Mouse (Mus musculus): Measurements from ENCODE around the gene Paqr7. TPM values are rescaled to one million over a fixed set of nuclear protein-coding genes. Genes with fewer than 3 reads are reported as not detected.
"Not testable (repeated sequence)": the region's sequence is repeated elsewhere in the genome, so short reads cannot be mapped to it uniquely, and the experiment has no call there.

The Paqr7 gene
- total and polyA plus RNA-seq, 3 experiments: 13.4 to 37.2 (median 16.7) TPM

DNA sequence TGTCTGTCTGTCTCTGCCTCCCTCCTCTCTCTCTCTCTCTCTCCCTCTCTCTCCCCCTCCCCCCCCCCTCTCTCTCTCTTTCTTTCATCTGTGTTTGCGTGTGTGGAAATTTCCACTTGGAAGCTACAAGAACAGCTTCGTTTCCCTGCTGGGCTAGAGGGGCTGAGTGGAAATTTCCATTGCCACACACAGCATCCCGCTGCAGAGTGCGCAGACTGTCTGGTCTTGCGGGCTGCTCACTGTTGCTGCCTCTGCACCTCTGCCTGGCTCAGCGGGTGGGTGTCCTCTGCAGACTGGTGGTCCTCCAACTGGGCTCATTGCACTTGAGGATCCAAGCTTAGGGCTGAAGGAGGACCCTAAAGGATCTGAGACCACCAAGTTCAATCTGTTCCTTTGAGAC is 12.8 kb upstream of the Paqr7 start:
- H3K9ac ChIP-seq (ENCODE audit: low read depth, low read length): no peak overlapping the region
- no peaks in the 10 kb centered on the region for H3K27me3 ChIP-seq (ENCODE audit: control insufficient read depth, insufficient read depth, low read length)
- 29% methylated on average over 6 of the region's 6 CpGs for WGBS

DNA sequence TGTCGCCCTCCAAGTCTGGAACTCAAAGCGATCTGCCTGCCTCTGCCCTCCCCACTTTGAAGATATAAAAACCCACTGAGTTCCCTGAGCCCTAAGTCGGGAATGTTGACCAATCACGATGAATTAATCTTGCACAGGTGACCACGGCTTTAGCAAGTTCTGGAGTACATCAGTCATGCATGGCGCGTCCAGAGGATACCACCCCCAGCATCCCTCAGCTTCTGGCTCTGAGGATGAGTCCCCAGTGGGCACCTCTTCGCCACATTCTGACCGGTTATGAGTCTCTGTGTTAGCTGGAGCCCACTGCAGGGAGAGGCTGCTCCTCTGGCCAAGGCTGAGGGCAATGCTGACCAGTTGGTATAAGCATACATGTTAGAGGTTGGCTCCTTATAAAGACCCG is 12.3 kb upstream of the Paqr7 start:
- no peak for TF ChIP-seq POLR2A (IDR thresholded peaks at IDR 0.05; ENCODE audit: insufficient read depth, low read depth, low read length)
- no peak for TF ChIP-seq EP300 (IDR thresholded peaks at IDR 0.05; ENCODE audit: insufficient read depth, low read depth, low read length)
- no peak for TF ChIP-seq CTCF (IDR thresholded peaks at IDR 0.05)
- no peaks in the 10 kb centered on the region for H3K4me1 ChIP-seq (ENCODE audit: control insufficient read depth, insufficient read depth, low read length)
- 80% methylated on average over 10 of the region's 10 CpGs for WGBS
- H3K27ac ChIP-seq: no peak overlapping the region
- no peaks in the 10 kb centered on the region for H3K36me3 ChIP-seq (ENCODE audit: control insufficient read depth, insufficient read depth, low read length)
- no peaks in the 10 kb centered on the region for H3K79me2 ChIP-seq (replicated peaks; ENCODE audit: control insufficient read depth, insufficient read depth, low read length)
- H3K4me3 ChIP-seq: no peak overlapping the region
- DNase-seq: no peak
- intact Hi-C loops (cut with DNase I): no loop called here
- no peak overlapping the region for H3K9ac ChIP-seq (ENCODE audit: low read depth, low read length)
- no peaks in the 10 kb centered on the region for H3K27me3 ChIP-seq (ENCODE audit: control insufficient read depth, insufficient read depth, low read length)

More for the DNA sequence above, 12.8 kb upstream of the Paqr7 start:
- intact Hi-C loops (cut with DNase I): no loop called here
- no peak overlapping the region for H3K27ac ChIP-seq
- no peaks in the 10 kb centered on the region for H3K36me3 ChIP-seq (ENCODE audit: control insufficient read depth, insufficient read depth, low read length)
- peak in 1 of 2 experiments; percentile 39 for DNase-seq
- TF ChIP-seq POLR2A (IDR thresholded peaks at IDR 0.05; ENCODE audit: insufficient read depth, low read depth, low read length): no peak
- no peak for TF ChIP-seq EP300 (IDR thresholded peaks at IDR 0.05; ENCODE audit: insufficient read depth, low read depth, low read length)
- no peak for TF ChIP-seq CTCF (IDR thresholded peaks at IDR 0.05)
- H3K4me3 ChIP-seq: no peak overlapping the region
- H3K79me2 ChIP-seq (replicated peaks; ENCODE audit: control insufficient read depth, insufficient read depth, low read length): no peaks in the 10 kb centered on the region
- H3K4me1 ChIP-seq (ENCODE audit: control insufficient read depth, insufficient read depth, low read length): no peaks in the 10 kb centered on the region

DNA sequence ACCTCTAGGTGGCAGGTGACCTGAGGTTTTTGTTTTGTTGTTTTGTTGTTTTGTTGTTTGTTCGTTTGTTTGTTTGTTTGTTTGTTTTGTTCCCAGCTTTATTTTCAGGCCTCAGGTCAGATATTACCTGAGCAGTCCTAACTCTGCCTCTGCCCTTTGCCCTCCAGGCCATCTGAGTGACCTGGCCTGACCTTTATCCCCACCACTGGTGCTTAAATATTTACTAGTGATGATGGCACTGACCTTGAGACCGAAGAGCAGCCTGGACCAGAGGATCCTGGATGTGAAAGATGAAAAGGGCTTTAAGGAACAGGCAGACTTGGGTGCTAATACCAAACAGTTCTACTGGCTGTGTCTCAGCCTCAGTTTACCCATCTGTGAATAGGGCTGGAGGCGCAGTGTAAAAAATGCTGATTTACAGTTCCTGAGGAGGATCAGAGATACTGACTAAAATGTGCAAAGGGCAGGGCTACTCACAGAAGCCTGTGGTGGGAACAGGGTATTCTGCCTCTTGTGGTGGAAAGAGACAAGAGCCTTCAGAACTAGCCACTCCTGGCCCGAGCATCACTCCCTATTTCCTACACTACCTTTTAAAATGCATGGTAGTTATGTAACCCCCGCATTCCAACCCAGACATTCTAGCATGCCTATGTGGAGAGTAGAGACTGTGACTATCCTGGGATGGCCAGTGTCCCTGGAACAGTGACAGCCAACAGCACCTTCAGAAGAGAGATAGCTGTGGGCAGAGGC is 11.2 kb upstream of the Paqr7 start:
- H3K79me2 ChIP-seq (replicated peaks; ENCODE audit: control insufficient read depth, insufficient read depth, low read length): no peaks in the 10 kb centered on the region
- H3K36me3 ChIP-seq (ENCODE audit: control insufficient read depth, insufficient read depth, low read length): no peaks in the 10 kb centered on the region
- intact Hi-C loops (cut with DNase I): no loop called here
- no peak overlapping the region for H3K27ac ChIP-seq
- no peak for DNase-seq
- no peak overlapping the region for H3K9ac ChIP-seq (ENCODE audit: low read depth, low read length)
- H3K4me1 ChIP-seq (ENCODE audit: control insufficient read depth, insufficient read depth, low read length): peaks cover 2% of the 10 kb centered on the region
- TF ChIP-seq CTCF (IDR thresholded peaks at IDR 0.05) (no peak), EP300 (IDR thresholded peaks at IDR 0.05; ENCODE audit: insufficient read depth, low read depth, low read length) (no peak), POLR2A (IDR thresholded peaks at IDR 0.05; ENCODE audit: insufficient read depth, low read depth, low read length) (no peak)
- H3K27me3 ChIP-seq (ENCODE audit: control insufficient read depth, insufficient read depth, low read length): no peaks in the 10 kb centered on the region
- 85% methylated on average over 5 of the region's 5 CpGs for WGBS
- no peak overlapping the region for H3K4me3 ChIP-seq

DNA sequence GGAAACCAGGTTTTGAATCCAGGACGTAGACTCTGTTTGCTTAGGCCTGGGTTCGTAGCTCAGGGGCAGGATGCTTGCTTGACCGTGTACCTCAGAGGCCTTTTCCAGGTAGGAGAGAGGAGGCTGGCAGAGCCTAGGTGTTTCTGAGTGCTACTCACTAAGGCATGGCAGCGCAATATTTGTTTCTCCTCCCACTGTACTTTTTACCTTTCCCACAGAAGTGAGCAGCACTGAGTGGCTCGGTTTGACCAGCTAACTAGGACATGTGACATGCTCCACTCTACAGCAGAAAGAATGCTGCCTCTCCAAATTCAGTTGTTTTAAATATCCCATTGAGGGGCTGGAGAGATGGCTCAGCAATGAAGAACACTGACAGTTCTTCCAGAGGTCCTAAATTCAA is 8.3 kb upstream of the Paqr7 start:
- no peak overlapping the region for H3K27ac ChIP-seq
- H3K4me1 ChIP-seq (ENCODE audit: control insufficient read depth, insufficient read depth, low read length): peaks cover 2% of the 10 kb centered on the region
- 97% methylated on average over 5 of the region's 5 CpGs for WGBS
- no peaks in the 10 kb centered on the region for H3K27me3 ChIP-seq (ENCODE audit: control insufficient read depth, insufficient read depth, low read length)
- H3K9ac ChIP-seq (ENCODE audit: low read depth, low read length): no peak overlapping the region
- no peaks in the 10 kb centered on the region for H3K79me2 ChIP-seq (replicated peaks; ENCODE audit: control insufficient read depth, insufficient read depth, low read length)
- no peak overlapping the region for H3K4me3 ChIP-seq
- TF ChIP-seq CTCF (IDR thresholded peaks at IDR 0.05) (no peak), EP300 (IDR thresholded peaks at IDR 0.05; ENCODE audit: insufficient read depth, low read depth, low read length) (no peak), POLR2A (IDR thresholded peaks at IDR 0.05; ENCODE audit: insufficient read depth, low read depth, low read length) (no peak)
- DNase-seq: no peak
- no peaks in the 10 kb centered on the region for H3K36me3 ChIP-seq (ENCODE audit: control insufficient read depth, insufficient read depth, low read length)
- intact Hi-C loops (cut with DNase I): no loop called here

- no peak for DNase-seq
- Histone ChIP-seq H3K27ac (no peak overlapping the region), H3K36me3 (ENCODE audit: control insufficient read depth, insufficient read depth, low read length) (no peaks in the 10 kb centered on the region)
Measured at GRCm38 (mm10) chr4:134489986-134490665, 6.4 kb upstream of the Paqr7 start.

DNA sequence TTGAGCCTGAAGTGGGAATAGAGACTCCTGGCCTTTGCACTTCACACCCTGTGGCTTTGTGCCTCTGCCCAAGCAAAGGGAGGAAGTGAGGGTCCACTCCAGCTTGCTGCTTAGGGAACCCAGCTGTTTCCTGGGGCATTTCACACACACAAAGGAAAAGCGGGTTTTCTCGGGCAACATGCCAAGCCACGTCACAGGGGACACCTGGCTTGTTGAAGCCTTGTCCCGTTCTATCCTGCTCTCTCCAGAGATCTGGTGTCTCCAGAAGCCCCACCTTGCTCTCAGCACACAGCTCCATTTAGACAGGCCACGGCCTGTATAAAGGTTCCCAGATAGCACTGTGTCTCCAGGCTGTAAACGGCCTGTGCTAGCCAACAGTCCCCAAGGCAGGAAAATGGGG is 4.8 kb upstream of the Paqr7 start:
- Histone ChIP-seq H3K27ac (no peak overlapping the region), H3K27me3 (ENCODE audit: control insufficient read depth, insufficient read depth, low read length) (no peaks in the 10 kb centered on the region), H3K36me3 (ENCODE audit: control insufficient read depth, insufficient read depth, low read length) (no peaks in the 10 kb centered on the region), H3K9ac (ENCODE audit: low read depth, low read length) (no peak overlapping the region), H3K4me1 (ENCODE audit: control insufficient read depth, insufficient read depth, low read length) (peaks cover 9% of the 10 kb centered on the region), H3K4me3 (no peak overlapping the region), H3K79me2 (replicated peaks; ENCODE audit: control insufficient read depth, insufficient read depth, low read length) (no peaks in the 10 kb centered on the region)
- no peak for TF ChIP-seq EP300 (IDR thresholded peaks at IDR 0.05; ENCODE audit: insufficient read depth, low read depth, low read length)
- intact Hi-C loops (cut with DNase I): no loop called here
- 48% methylated on average over 6 of the region's 6 CpGs for WGBS
- DNase-seq: no peak

More at GRCm38 (mm10) chr4:134489986-134490665, 6.4 kb upstream of the Paqr7 start:
- WGBS: 50% methylated on average over 11 of the region's 11 CpGs
- intact Hi-C loops (cut with DNase I): no loop called here
- Histone ChIP-seq H3K27me3 (ENCODE audit: control insufficient read depth, insufficient read depth, low read length) (no peaks in the 10 kb centered on the region), H3K9ac (ENCODE audit: low read depth, low read length) (no peak overlapping the region), H3K4me3 (no peak overlapping the region), H3K4me1 (ENCODE audit: control insufficient read depth, insufficient read depth, low read length) (peaks cover 3% of the 10 kb centered on the region), H3K79me2 (replicated peaks; ENCODE audit: control insufficient read depth, insufficient read depth, low read length) (no peaks in the 10 kb centered on the region)
- TF ChIP-seq CTCF (IDR thresholded peaks at IDR 0.05) (0 out of 2 replicates have a peak, but pooled peaks have one; percentile 7), EP300 (IDR thresholded peaks at IDR 0.05; ENCODE audit: insufficient read depth, low read depth, low read length) (no peak)

DNA sequence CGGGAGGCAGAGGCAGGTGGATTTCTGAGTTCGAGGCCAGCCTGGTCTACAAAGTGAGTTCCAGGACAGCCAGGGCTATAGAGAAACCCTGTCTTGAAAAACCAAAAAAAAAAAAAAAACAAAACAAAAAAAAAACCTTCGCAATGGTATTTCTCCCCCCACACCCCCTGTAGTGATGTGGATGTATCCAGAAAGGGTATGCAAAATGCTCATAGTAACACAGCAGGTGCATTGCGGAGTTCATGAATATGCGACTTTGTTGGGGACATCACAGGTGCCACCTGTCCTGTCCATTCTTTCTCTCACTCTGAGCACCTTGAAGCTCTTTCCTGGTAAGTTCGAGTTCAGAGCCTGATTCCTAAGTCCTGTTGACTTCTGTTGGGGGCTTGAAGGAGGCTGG is 2.3 kb upstream of the Paqr7 start:
- H3K9ac ChIP-seq (ENCODE audit: low read depth, low read length); DNase-seq; H3K4me3 ChIP-seq; H3K79me2 ChIP-seq (replicated peaks; ENCODE audit: control insufficient read depth, insufficient read depth, low read length); intact Hi-C loops (cut with DNase I); H3K27me3 ChIP-seq (ENCODE audit: control insufficient read depth, insufficient read depth, low read length); H3K27ac ChIP-seq; H3K36me3 ChIP-seq (ENCODE audit: control insufficient read depth, insufficient read depth, low read length): not testable (repeated sequence)
- WGBS: 93% methylated on average over 6 of the region's 6 CpGs
- peaks cover 12% of the 10 kb centered on the region for H3K4me1 ChIP-seq (ENCODE audit: control insufficient read depth, insufficient read depth, low read length)

Measured in heart, adult 2 months (tissue).